Mouse (Mus musculus) lung, postnatal 14 days (tissue): ENCODE measurements around the gene Dock9.

Experiments
- DNase-seq: peaks from one replicate; pipeline ENCODE4 v3.0.0; 2021

Gene Dock9

GRCm38 (mm10) chr14:121573391-121573790 is 224.2 kb downstream of the Dock9 start:
- no peak for DNase-seq

GRCm38 (mm10) chr14:121566794-121567201 is 230.8 kb downstream of the Dock9 start:
- DNase-seq: no peak

GRCm38 (mm10) chr14:121565930-121566329 is 231.7 kb downstream of the Dock9 start:
- no peak for DNase-seq

DNA sequence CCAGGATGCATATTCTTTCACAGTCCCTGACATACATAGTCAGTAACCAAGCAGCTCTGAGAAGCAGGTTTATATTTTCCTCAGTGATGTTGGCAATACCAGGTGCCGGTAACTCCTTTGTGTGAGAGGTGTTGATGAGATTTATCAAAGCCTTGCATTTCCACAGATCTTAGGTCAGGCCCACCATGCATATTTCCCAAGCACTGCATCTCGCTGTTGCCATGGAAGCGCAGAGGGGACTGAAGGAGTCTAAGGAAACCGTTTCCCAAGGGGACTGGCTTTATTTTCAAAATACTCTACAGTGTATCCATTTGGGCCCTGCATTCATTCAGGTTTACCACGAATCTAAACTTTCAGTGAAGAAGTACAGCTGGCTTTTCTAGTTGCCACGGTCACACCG is 233.0 kb downstream of the Dock9 start:
- no peak for DNase-seq

GRCm38 (mm10) chr14:121563954-121564353 is 233.7 kb downstream of the Dock9 start:
- DNase-seq: no peak

GRCm38 (mm10) chr14:121559026-121559425 is 238.6 kb downstream of the Dock9 start:
- DNase-seq: no peak

DNA sequence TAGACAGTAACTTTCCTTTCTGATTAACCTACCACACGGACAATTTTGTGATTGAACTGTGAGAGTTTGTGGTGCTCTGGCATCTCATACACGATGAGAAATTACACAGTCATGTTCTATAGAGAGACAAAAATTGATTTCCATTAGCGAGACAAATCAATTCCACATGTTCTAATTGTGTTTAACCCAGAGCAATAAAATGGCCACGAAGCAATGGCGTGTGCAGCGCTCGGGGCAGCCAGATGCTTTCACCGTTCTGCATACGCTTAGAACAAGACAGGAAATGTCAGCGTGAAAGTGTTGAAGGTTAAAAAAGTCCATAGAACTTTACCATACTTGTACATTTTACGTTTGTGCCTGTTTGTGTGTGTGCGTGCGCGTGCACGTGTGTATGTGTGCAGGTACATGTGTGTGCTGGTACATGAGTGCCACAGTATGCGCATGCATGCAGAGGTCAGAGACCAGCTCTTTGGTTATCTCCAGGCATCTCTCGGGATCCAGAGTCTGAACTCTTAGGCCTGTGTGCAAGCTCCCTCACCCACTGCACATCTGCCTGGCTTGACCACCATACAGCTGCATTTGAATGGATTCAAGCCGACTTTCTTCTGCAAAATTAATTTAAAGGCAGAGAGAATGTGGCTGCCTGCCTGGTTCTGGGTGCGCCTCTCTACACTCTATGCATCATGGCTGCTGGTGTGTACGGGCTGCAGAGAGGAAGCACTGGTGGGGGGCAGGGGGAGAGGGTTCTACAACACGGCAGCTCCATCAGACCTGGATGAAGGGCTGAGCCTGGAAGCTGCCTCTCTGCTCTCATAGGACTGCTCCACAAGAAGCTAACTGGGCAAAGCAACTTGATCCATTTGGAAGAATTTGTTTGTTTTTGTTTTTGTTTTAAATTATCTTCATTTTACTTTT is 241.0 kb downstream of the Dock9 start:
- DNase-seq: no peak

GRCm38 (mm10) chr14:121553785-121554184 is 243.9 kb downstream of the Dock9 start:
- DNase-seq: no peak

DNA sequence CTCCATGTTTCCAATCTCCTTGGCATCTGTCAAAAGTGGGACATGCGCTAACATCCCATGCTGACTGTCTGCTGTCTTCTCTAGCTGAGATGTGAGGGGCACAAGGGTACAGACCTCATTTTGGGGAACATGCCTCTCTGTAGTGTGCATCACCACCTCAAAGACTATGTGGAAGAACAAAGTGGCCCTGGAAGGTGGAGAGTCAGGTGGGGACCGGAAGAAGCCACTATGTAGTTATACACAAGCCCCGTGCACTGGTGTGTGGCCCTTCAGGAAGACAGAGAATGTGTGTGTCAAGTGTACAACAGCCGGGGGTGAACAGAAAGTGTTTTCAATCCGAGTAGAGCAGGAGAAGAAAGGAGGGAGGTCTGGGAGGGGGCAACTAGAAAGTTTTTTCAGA is 245.1 kb downstream of the Dock9 start:
- no peak for DNase-seq

DNA sequence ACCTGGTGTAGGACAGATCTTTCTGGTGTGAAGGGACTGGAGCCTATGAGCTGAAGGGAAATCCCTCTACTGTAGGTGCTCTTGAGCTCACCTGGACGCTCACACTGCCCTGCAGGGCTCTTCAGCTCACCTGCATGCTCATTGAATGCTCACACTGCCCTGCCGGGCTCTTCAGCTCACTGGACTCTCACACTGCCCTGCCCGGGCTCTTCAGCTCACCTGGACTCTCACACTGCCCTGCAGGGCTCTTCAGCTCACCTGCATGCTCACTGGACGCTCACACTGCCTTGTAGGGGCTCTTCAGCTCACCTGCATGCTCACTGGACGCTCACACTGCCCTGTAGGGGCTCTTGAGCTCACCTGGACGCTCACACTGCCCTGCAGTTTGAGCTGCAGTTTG is 247.8 kb downstream of the Dock9 start:
- DNase-seq: no peak

DNA sequence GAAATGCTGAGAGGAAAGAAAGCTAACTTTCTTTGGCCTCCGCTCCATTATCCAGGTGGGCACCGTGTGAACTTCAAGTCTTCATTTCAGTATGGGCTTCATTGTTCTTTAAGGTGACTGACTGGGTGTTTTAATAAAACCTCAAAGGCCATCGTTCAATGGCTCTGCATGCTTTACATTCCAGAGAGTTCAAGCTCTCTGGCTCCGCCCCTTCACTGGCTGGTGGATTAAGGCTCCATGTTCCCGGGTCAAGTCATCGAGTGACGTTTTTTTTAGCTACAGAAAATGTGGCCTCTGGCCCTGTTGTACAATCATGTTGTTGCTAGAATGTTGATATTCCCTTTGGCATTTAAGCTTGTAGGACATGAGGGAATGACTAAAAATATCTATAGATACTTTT is 249.9 kb downstream of the Dock9 start:
- peak; percentile 19 for DNase-seq

GRCm38 (mm10) chr14:121546621-121547020 is 251.0 kb downstream of the Dock9 start:
- DNase-seq: no peak

DNA sequence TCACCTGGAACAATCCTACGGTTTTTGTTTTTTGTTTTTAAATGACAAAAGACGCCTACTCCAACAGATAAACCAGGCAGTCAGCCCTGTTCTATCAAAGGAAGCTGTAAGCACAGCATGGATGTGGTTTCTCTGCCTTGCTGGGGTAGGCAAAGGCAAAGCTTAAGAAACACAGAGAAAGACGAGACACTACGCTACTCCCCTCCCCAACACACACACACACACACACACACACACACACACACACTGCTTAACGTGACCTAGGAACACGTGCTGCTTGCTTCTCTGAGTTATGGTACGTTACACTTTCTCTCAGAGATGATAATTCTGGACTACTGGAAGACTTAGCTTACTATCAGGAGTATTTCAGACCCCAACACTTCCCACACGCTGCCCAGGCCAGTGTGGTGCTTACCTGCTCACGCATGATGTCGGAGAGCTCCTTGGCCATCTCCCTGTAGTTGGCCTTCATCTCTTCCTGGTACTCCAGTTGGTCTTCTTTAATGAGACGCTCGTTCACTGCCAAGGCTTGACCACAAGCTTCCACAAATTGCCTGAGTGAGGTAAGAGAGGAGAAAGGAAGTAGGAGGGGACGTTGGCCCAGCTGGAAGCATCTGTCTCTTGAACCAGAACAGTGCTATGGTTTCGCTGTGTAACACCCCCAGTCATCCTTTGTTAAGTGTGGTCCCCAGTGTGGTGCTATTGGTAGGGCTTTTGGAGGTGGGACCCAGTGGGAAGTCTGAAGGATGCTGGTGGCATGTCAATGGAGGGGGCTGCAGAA is 251.9 kb downstream of the Dock9 start:
- no peak for DNase-seq

- DNase-seq: no peak
Measured at GRCm38 (mm10) chr14:121541262-121541661, 256.4 kb downstream of the Dock9 start.

- DNase-seq: no peak
Measured at GRCm38 (mm10) chr14:121534501-121534900, 263.1 kb downstream of the Dock9 start.

DNA sequence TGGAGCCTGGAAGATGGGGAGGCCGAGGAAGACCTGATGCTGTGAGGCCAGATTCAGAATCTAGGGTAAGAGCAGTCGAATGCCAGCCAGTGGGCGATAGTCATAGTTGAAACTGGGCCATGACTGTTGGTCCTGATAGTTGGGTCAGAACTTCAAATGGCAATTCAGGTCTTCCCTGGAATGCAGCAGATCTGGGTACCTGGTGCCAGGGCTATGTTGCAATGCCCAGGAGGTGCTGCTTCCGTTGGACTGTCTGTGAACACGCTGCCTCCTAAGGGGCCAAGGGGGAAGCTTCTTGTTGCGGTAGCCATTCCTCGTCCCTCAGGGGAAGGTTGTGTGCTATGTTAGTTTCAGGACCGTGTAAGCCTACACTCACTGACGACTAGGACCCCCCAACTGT is 266.8 kb downstream of the Dock9 start:
- no peak for DNase-seq

DNA sequence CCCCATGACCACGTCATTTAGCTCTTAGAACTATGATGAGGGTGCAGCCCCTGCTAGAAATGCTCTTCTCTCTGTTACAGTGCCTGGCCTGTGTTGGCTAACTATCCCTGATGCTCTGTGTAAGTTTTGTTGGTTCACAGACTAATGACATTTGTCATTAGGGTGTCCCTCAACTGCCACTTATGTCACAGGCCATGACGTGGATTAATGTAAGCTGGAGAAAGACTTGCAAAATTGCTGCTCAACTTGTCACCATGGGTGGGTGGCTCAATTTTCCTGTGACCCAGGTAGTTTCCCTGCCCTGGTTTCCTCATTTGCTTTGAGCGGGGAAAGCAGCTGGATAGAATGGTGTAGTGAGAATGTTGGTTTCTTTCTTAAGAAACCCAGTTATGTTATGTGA is 269.8 kb downstream of the Dock9 start:
- no peak for DNase-seq

- DNase-seq: no peak
Measured at GRCm38 (mm10) chr14:121527201-121527600, 270.4 kb downstream of the Dock9 start.

- peak; percentile 34 for DNase-seq
Measured at GRCm38 (mm10) chr14:121521709-121522108, 275.9 kb downstream of the Dock9 start.

- no peak for DNase-seq
Measured at GRCm38 (mm10) chr14:121516881-121517280, 280.8 kb downstream of the Dock9 start.

DNA sequence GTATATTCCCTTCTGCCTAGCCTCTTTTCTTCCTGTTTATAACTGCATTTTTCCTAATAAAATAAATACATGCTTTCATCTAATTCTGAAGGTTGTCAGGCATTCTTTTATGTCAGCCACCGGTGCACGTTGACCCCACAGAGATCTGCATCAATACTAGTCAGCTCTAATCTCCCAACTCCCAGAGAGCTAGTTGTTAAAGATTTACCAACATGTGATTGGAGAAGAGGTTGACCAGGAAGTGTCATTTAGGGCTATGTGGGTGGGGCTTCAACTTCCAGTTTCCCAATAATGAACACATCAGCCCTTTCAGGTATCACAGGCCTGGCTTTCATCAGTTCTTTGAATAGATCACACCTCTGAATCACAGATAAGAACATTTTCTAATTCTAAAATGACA is 288.7 kb downstream of the Dock9 start:
- DNase-seq: no peak

- DNase-seq: no peak
Measured at GRCm38 (mm10) chr14:121506336-121506735, 291.3 kb downstream of the Dock9 start.

- no peak for DNase-seq
Measured at GRCm38 (mm10) chr14:121505485-121505860, 292.2 kb downstream of the Dock9 start.
